Mouse (Mus musculus) kidney, embryonic 16.5 days (tissue): ENCODE measurements around the gene Ube2h. TPM values are rescaled to one million over a fixed set of nuclear protein-coding genes. Genes with fewer than 3 reads are reported as not detected.

Source experiments
- ATAC-seq: fragments of 200-750 bp; cut with Nextera tagmentation; 2 replicates; pipeline ENCODE4 v1.8.0; 2017; ENCODE audit warnings: moderate TSS enrichment; ENCODE audit not compliant: low FRiP score, low TSS enrichment
- H3K27ac ChIP-seq: fragments of 300-500 bp; sonication (generic); 2 replicates; pipeline ENCODE4 v1.5.1; 2014; ENCODE audit warnings: low read length
- H3K27me3 ChIP-seq: fragments of 300-500 bp; sonication (generic); 2 replicates; pipeline ENCODE4 v1.6.1; 2014; ENCODE audit warnings: low read length, control low read depth, mixed read lengths; ENCODE audit not compliant: insufficient read depth
- H3K36me3 ChIP-seq: fragments of 300-500 bp; sonication (generic); 2 replicates; pipeline ENCODE4 v1.6.1; 2014; ENCODE audit warnings: low read length, control low read depth, mixed read lengths; ENCODE audit not compliant: insufficient read depth
- H3K4me1 ChIP-seq: fragments of 300-500 bp; sonication (generic); 2 replicates; pipeline ENCODE4 v1.6.1; 2014; ENCODE audit warnings: low read length, control low read depth, mixed read lengths; ENCODE audit not compliant: insufficient read depth
- H3K4me2 ChIP-seq: fragments of 300-500 bp; sonication (generic); replicated peaks from 2 replicates; pipeline ENCODE4 v1.6.1; 2014; ENCODE audit warnings: low read depth, low read length
- H3K4me3 ChIP-seq: fragments of 300-500 bp; sonication (generic); 2 replicates; pipeline ENCODE4 v1.5.1; 2014; ENCODE audit warnings: mild to moderate bottlenecking, low read length
- H3K9ac ChIP-seq: fragments of 300-500 bp; sonication (generic); replicated peaks from 2 replicates; pipeline ENCODE4 v1.6.1; 2014; ENCODE audit warnings: low read length
- H3K9me3 ChIP-seq: fragments of 300-500 bp; sonication (generic); 2 replicates; pipeline ENCODE4 v1.6.1; 2016; ENCODE audit warnings: low read length, control low read depth
- WGBS: fragments of 180-500 bp; shearing (Covaris S2); extraction: QIAGEN DNeasy Blood & Tissue Kit; methylation state at CpG from one replicate; pipeline ENCODE4 v1.1.7; 2014; 5-methylcytosine and 5-hydroxymethylcytosine counted together
- polyA plus RNA-seq: library from polyadenylated mRNA; unstranded; fragments of >200 nt; fragmentation: Nextera tagmentation; extraction: Ambion mirVana; gene quantifications from 2 replicates; pipeline ENCODE4 v1.2.1, GENCODE M21; 2015

The Ube2h gene
- polyA plus RNA-seq, 1 experiment from 2014 or later: 55.5 TPM

DNA sequence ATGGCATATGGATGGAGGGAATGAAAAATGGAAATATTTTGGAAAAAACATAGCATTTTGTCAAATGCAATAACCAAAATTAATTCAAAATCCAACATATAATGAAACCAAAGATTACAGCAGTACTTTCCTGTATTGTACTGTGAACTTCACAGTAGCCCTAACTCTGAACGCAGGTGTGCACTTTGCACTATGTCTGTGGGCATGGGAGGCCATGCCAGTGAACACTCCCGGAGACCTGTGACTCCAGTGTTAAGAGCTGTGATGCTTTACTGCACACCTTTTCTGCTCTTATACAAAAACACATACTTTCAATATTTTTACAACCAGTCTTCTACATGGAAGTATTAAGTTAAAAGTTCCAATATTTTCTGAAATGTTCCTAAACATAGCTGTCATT, 66.3 kb downstream of the Ube2h start:
- ATAC-seq: no peak
- Histone ChIP-seq H3K9ac (no peak overlapping the region), H3K4me1 (no peaks in the 10 kb centered on the region), H3K27ac (no peak overlapping the region), H3K9me3 (no peaks in the 10 kb centered on the region), H3K36me3 (peaks cover 28% of the 10 kb centered on the region; the same call in 1 of the 2 replicates), H3K4me2 (no peak overlapping the region), H3K4me3 (no peak overlapping the region), H3K27me3 (no peaks in the 10 kb centered on the region)
- 88% methylated on average over 2 of the region's 2 CpGs for WGBS

DNA sequence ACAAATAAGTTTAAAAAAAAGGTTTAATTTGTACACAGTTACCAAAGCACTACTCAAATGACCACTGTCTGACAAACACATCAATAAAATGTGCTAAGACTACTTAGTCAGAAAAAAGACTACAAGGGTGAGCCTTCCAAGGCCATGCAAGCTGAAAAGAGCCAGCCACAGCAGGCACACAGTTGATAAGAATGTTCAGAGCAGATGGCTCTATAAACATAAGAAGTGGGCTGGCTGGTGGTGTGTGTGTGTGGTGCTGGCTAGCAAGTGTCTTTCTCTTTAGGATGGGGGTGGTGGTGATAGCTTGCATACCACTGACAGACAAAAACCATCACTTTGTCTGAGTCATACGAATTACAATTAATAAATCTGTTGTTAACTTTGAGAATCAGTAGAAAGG, 67.8 kb downstream of the Ube2h start:
- H3K4me3 ChIP-seq: no peak overlapping the region
- 87% methylated on average over 1 of the region's 1 CpGs for whole genome bisulfite sequencing
- H3K4me1 ChIP-seq: no peaks in the 10 kb centered on the region

GRCm38 (mm10) chr6:30231758-30232293, 72.5 kb downstream of the Ube2h start:
- 88% methylated on average over 4 of the region's 4 CpGs for WGBS
- no peak for ATAC-seq

More for the DNA sequence above, 67.8 kb downstream of the Ube2h start:
- no peaks in the 10 kb centered on the region for H3K27me3 ChIP-seq
- H3K9ac ChIP-seq: no peak overlapping the region
- ATAC-seq: no peak
- H3K4me2 ChIP-seq: no peak overlapping the region
- peaks cover 30% of the 10 kb centered on the region for H3K36me3 ChIP-seq
- no peak overlapping the region for H3K27ac ChIP-seq
- H3K9me3 ChIP-seq: no peaks in the 10 kb centered on the region

DNA sequence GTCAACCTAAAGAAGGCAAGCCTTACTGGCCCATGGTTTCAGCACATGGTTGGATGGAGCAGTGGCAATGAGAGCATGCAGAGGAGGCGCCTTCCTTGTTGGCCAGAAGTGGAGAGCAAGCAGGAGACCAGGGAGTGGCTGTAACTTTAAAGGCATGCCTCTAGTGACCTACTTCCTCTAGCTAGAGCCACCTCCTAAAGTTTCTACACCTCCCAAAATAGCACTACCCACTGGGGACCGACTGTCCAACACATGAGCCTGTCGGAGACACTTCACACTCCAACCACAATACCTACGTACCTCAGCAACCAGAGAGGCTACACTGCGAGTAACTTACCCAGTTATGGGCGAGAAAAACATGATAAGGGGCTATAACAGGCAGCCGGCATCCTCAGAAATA, 74.1 kb downstream of the Ube2h start:
- 81% methylated on average over 7 of the region's 7 CpGs for WGBS

More at GRCm38 (mm10) chr6:30231758-30232293, 72.5 kb downstream of the Ube2h start:
- Histone ChIP-seq H3K9ac (no peak overlapping the region), H3K4me3 (no peak overlapping the region), H3K9me3 (no peaks in the 10 kb centered on the region), H3K4me2 (no peak overlapping the region), H3K36me3 (peaks cover 5% of the 10 kb centered on the region; the same call in 1 of the 2 replicates), H3K27me3 (no peaks in the 10 kb centered on the region), H3K27ac (no peak overlapping the region), H3K4me1 (no peaks in the 10 kb centered on the region)

GRCm38 (mm10) chr6:30228921-30229320, 75.4 kb downstream of the Ube2h start:
- H3K36me3 ChIP-seq: peaks cover 12% of the 10 kb centered on the region
- no peak overlapping the region for H3K27ac ChIP-seq
- no peak overlapping the region for H3K4me3 ChIP-seq
- no peak overlapping the region for H3K9ac ChIP-seq
- no peaks in the 10 kb centered on the region for H3K4me1 ChIP-seq
- no peaks in the 10 kb centered on the region for H3K27me3 ChIP-seq
- no peak for ATAC-seq
- H3K9me3 ChIP-seq: no peaks in the 10 kb centered on the region
- WGBS: 89% methylated on average over 2 of the region's 2 CpGs
- no peak overlapping the region for H3K4me2 ChIP-seq

More for the DNA sequence above, 74.1 kb downstream of the Ube2h start:
- H3K27me3 ChIP-seq: no peaks in the 10 kb centered on the region
- ATAC-seq: no peak
- H3K36me3 ChIP-seq: peaks cover 12% of the 10 kb centered on the region
- no peak overlapping the region for H3K9ac ChIP-seq
- H3K27ac ChIP-seq: no peak overlapping the region
- no peaks in the 10 kb centered on the region for H3K9me3 ChIP-seq
- no peak overlapping the region for H3K4me2 ChIP-seq
- no peak overlapping the region for H3K4me3 ChIP-seq
- no peaks in the 10 kb centered on the region for H3K4me1 ChIP-seq

- no peaks in the 10 kb centered on the region for H3K4me1 ChIP-seq
- WGBS: 74% methylated on average over 5 of the region's 5 CpGs
- 0 out of 2 replicates have a peak, but pooled peaks have one; percentile 39 for ATAC-seq
Observed at GRCm38 (mm10) chr6:30228353-30228752, 76.0 kb downstream of the Ube2h start.

GRCm38 (mm10) chr6:30226971-30227700, 77.2 kb downstream of the Ube2h start:
- ATAC-seq: no peak
- 78% methylated on average over 7 of the region's 7 CpGs for WGBS
- Histone ChIP-seq H3K4me2 (no peak overlapping the region), H3K9ac (no peak overlapping the region), H3K9me3 (no peaks in the 10 kb centered on the region), H3K4me3 (no peak overlapping the region), H3K4me1 (no peaks in the 10 kb centered on the region), H3K27me3 (no peaks in the 10 kb centered on the region), H3K36me3 (peaks cover 12% of the 10 kb centered on the region), H3K27ac (no peak overlapping the region)

More at GRCm38 (mm10) chr6:30228353-30228752, 76.0 kb downstream of the Ube2h start:
- Histone ChIP-seq H3K9me3 (no peaks in the 10 kb centered on the region), H3K27ac (no peak overlapping the region), H3K4me3 (no peak overlapping the region), H3K36me3 (peaks cover 12% of the 10 kb centered on the region), H3K4me2 (no peak overlapping the region), H3K27me3 (no peaks in the 10 kb centered on the region), H3K9ac (no peak overlapping the region)

- H3K4me1 ChIP-seq: no peaks in the 10 kb centered on the region
- no peak for ATAC-seq
- H3K9me3 ChIP-seq: no peaks in the 10 kb centered on the region
- no peak overlapping the region for H3K4me2 ChIP-seq
- 89% methylated on average over 1 of the region's 1 CpGs for WGBS
- no peak overlapping the region for H3K9ac ChIP-seq
- no peaks in the 10 kb centered on the region for H3K27me3 ChIP-seq
- no peak overlapping the region for H3K4me3 ChIP-seq
- H3K27ac ChIP-seq: no peak overlapping the region
- peaks cover 22% of the 10 kb centered on the region for H3K36me3 ChIP-seq
Observed at GRCm38 (mm10) chr6:30224693-30225092, 79.6 kb downstream of the Ube2h start.

- H3K27ac ChIP-seq: no peak overlapping the region
- peaks cover 34% of the 10 kb centered on the region for H3K36me3 ChIP-seq
- no peak overlapping the region for H3K4me3 ChIP-seq
- H3K4me1 ChIP-seq: no peaks in the 10 kb centered on the region
- WGBS: 81% methylated on average over 1 of the region's 1 CpGs
- ATAC-seq: no peak
- no peak overlapping the region for H3K9ac ChIP-seq
- no peaks in the 10 kb centered on the region for H3K9me3 ChIP-seq
- H3K4me2 ChIP-seq: no peak overlapping the region
- H3K27me3 ChIP-seq: no peaks in the 10 kb centered on the region
Observed at GRCm38 (mm10) chr6:30222321-30222720, 82.0 kb downstream of the Ube2h start.

GRCm38 (mm10) chr6:30217581-30217980, 86.8 kb downstream of the Ube2h start:
- no peak overlapping the region for H3K4me2 ChIP-seq
- H3K27me3 ChIP-seq: no peaks in the 10 kb centered on the region
- peaks cover 27% of the 10 kb centered on the region for H3K36me3 ChIP-seq
- 94% methylated on average over 3 of the region's 3 CpGs for WGBS
- H3K27ac ChIP-seq: no peak overlapping the region
- no peaks in the 10 kb centered on the region for H3K4me1 ChIP-seq
- no peak for ATAC-seq
- H3K4me3 ChIP-seq: no peak overlapping the region
- H3K9ac ChIP-seq: no peak overlapping the region
- H3K9me3 ChIP-seq: no peaks in the 10 kb centered on the region
